Mouse (Mus musculus) G1E (cell line): Measurements from ENCODE around the gene Lmtk3.

ENCODE experiments used
- CTCF ChIP-seq: IDR thresholded peaks from 2 replicates; pipeline ENCODE4 v1.5.1; 2012; ENCODE audit warnings: low read depth, low read length, inconsistent platforms, mixed read lengths
- GATA1 ChIP-seq: IDR thresholded peaks from 2 replicates; pipeline ENCODE4 v1.6.1; 2012; ENCODE audit warnings: borderline replicate concordance, low read length, inconsistent platforms, mixed read lengths
- TAL1 ChIP-seq: conservative IDR thresholded peaks from 2 replicates; pipeline ENCODE4 v1.6.1; 2012; ENCODE audit warnings: low read depth, low read length, inconsistent platforms, mixed read lengths

DNA sequence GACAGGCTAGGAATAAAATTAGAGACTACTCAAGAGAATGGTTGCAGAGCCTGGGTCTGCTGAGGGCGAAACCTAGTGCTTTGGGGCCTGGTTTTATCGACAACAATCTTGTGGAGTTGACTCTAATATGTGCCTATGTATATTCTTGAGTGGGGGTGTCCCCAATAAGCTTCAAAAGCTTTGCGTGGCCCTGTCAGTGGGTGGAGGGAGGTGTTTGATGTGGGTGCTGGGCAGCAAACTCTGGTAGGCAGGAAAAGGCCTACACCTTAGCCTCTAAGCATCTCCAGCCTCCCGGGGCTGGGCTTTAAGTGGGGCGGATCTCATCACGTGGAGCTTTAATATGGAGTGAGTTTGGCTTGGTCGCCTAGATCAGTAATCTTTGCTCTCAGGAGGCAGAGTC, 15.4 kb downstream of the Lmtk3 start:
- TF ChIP-seq CTCF (no peak), GATA1 (no peak), TAL1 (no peak)
